In the genomic region with DNA sequence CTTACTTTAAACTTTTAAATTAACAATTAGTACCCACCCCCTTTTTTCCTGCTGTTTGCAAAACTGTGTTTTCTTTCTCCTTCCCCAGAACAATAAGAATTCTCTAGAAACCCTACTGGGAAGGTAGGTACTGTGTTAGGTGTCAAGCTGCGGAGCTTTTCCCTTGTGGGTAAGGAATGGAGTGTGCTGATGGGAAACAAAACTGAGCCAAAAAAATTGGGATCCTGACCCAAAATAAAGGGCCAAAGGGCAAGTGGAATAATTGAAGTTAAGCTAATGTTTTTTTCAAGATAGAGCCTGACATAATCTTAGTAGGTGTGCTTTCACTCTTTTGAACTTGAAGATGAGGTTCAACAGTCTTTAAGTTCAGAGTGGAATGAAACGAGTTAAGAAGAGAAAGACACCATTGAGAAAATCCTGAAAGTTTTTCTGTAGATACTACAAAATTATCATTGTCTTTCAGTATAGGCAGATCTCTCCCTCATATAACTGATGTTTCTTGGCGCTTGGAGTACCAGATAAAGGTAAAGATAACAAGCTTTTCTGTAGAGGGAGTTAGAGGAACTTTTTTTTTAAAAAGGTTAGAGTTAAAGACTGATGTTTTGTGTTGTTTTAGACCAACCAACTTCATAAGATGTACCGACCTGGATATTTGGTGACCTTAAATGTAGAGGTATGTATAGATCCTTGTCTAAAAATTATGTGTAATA, we compare ENCODE assay signal across 15 mouse cellular contexts. TPM values are rescaled to one million over a fixed set of nuclear protein-coding genes. Genes with fewer than 3 reads are reported as not detected.
A peak's percentile ranks its signal among the peaks of the same experiment; 100 is the strongest.
DNase-seq lines count a peak whose midpoint lies in the region; ATAC-seq and TF ChIP-seq lines count a peak whose summit lies in the region.
"Had no signal": no experiment of that assay in that cellular context is flagged by ENCODE, and none has a peak within 500 bp of the region (broad histone marks: within the 10 kb centered on the region; RNA-seq: fewer than 3 reads in every experiment).

No protein-coding gene starts in this region.

- no peak for TF ChIP-seq POLR2A in embryonic fibroblast, embryonic 13.5 days (IDR thresholded peaks at IDR 0.05; ENCODE audit: low read depth, low read length)

- 67% methylated on average over 4 of the region's 4 CpGs for WGBS in kidney, embryonic 14.5 days
- 42% methylated on average over 4 of the region's 4 CpGs for WGBS in midbrain, embryonic 13.5 days
- WGBS in midbrain, postnatal 0 days, result 77% methylated on average over 4 of the region's 4 CpGs

- H3K9me3 ChIP-seq in kidney, embryonic 14.5 days (ENCODE audit: control insufficient read depth, low read length), result no peaks in the 10 kb centered on the region
- H3K9me3 ChIP-seq in midbrain, embryonic 13.5 days, result no peaks in the 10 kb centered on the region
- no peaks in the 10 kb centered on the region for H3K9me3 ChIP-seq in midbrain, postnatal 0 days (ENCODE audit: low read length)
- H3K9me3 ChIP-seq: liver, embryonic 15.5 days had no signal

- H3K36me3 ChIP-seq in kidney, embryonic 14.5 days (ENCODE audit: control insufficient read depth, insufficient read depth, low read length), result no peaks in the 10 kb centered on the region
- no peaks in the 10 kb centered on the region for H3K36me3 ChIP-seq in midbrain, embryonic 13.5 days
- H3K36me3 ChIP-seq in midbrain, postnatal 0 days (ENCODE audit: insufficient read depth, low read length), result no peaks in the 10 kb centered on the region
- H3K36me3 ChIP-seq: liver, embryonic 15.5 days had no signal

- 0 out of 2 replicates have a peak overlapping the region, but pooled peaks have one; percentile 75 for H3K4me2 ChIP-seq in kidney, embryonic 14.5 days (replicated peaks; ENCODE audit: low read depth, low read length)
- peak overlapping the region; percentile 19; the same call in 1 of the 2 replicates for H3K4me2 ChIP-seq in midbrain, embryonic 13.5 days (replicated peaks)
- H3K4me2 ChIP-seq in midbrain, postnatal 0 days (ENCODE audit: low read depth, low read length, poor library complexity, severe bottlenecking), result no peak overlapping the region
- H3K4me2 ChIP-seq: liver, embryonic 15.5 days had no signal

- DNase-seq in kidney, adult 18-20 months, result no peak
- no peak for DNase-seq in midbrain, postnatal 0 days (ENCODE audit: low spot score)
- peak; percentile 13 for DNase-seq in ZHBTc4 (ENCODE audit: low read depth, low spot score)
- DNase-seq in ovary, postnatal 36 days (ENCODE audit: low spot score), result no peak
- DNase-seq: adrenal gland, postnatal 14 days; cerebellum, postnatal 25 days; gastrocnemius, postnatal 14 days; heart, postnatal 36 days; kidney, adult 11 months had no signal

- H3K4me3 ChIP-seq in kidney, embryonic 14.5 days (ENCODE audit: low read length), result no peak overlapping the region
- H3K4me3 ChIP-seq in midbrain, embryonic 13.5 days (replicated peaks), result no peak overlapping the region
- H3K4me3 ChIP-seq in midbrain, postnatal 0 days (ENCODE audit: low read depth, low read length), result no peak overlapping the region
- peak overlapping the region; percentile 16; the same call in 1 of the 2 replicates for H3K4me3 ChIP-seq in embryonic fibroblast, embryonic 13.5 days (ENCODE audit: insufficient read depth, low read length)
- H3K4me3 ChIP-seq: liver, embryonic 15.5 days had no signal

- no peak overlapping the region for H3K27ac ChIP-seq in kidney, embryonic 14.5 days (ENCODE audit: low read depth, low read length)
- no peak overlapping the region for H3K27ac ChIP-seq in midbrain, embryonic 13.5 days
- no peak overlapping the region for H3K27ac ChIP-seq in midbrain, postnatal 0 days (ENCODE audit: low read depth, low read length)
- H3K27ac ChIP-seq in embryonic fibroblast, embryonic 13.5 days (ENCODE audit: insufficient read depth, low read length), result no peak overlapping the region
- H3K27ac ChIP-seq: liver, embryonic 15.5 days; macrophage had no signal

- peaks cover 7% of the 10 kb centered on the region; the same call in 1 of the 2 replicates for H3K4me1 ChIP-seq in kidney, embryonic 14.5 days (ENCODE audit: control insufficient read depth, insufficient read depth, low read length)
- H3K4me1 ChIP-seq in midbrain, embryonic 13.5 days (replicated peaks), result peaks cover 35% of the 10 kb centered on the region
- H3K4me1 ChIP-seq in midbrain, postnatal 0 days (ENCODE audit: insufficient read depth, low read length), result peaks cover 7% of the 10 kb centered on the region; the same call in 1 of the 2 replicates
- H3K4me1 ChIP-seq in embryonic fibroblast, embryonic 13.5 days (ENCODE audit: control insufficient read depth, insufficient read depth, low read length), result peaks cover 4% of the 10 kb centered on the region; the same call in 1 of the 2 replicates

- no peak overlapping the region for H3K9ac ChIP-seq in kidney, embryonic 14.5 days (ENCODE audit: low read depth, low read length)
- H3K9ac ChIP-seq in midbrain, embryonic 13.5 days (replicated peaks), result no peak overlapping the region
- no peak overlapping the region for H3K9ac ChIP-seq in midbrain, postnatal 0 days (replicated peaks; ENCODE audit: low read length, poor library complexity, severe bottlenecking)
- H3K9ac ChIP-seq: liver, embryonic 15.5 days had no signal

- H3K27me3 ChIP-seq in kidney, embryonic 14.5 days (ENCODE audit: control insufficient read depth, insufficient read depth, low read length), result peaks cover 3% of the 10 kb centered on the region; the same call in 1 of the 2 replicates
- peaks cover 24% of the 10 kb centered on the region for H3K27me3 ChIP-seq in midbrain, embryonic 13.5 days
- 0 out of 2 replicates have a peak, but pooled peaks cover 4% of the 10 kb centered on the region for H3K27me3 ChIP-seq in midbrain, postnatal 0 days (ENCODE audit: insufficient read depth, low read length)
- H3K27me3 ChIP-seq: Patski had no signal

- TF ChIP-seq CTCF in midbrain, postnatal 0 days (IDR thresholded peaks at IDR 0.05), result no peak
- TF ChIP-seq CTCF in embryonic fibroblast, embryonic 13.5 days (IDR thresholded peaks at IDR 0.05; ENCODE audit: borderline replicate concordance, insufficient read depth, low read length), result no peak

- ATAC-seq in kidney, embryonic 14.5 days (ENCODE audit: low FRiP score, low TSS enrichment), result no peak
- no peak for ATAC-seq in midbrain, embryonic 13.5 days
- ATAC-seq in midbrain, postnatal 0 days (ENCODE audit: low FRiP score), result no peak
- ATAC-seq: Patski had no signal

RNA-seq across cellular contexts. Expression of a gene that starts 2.2 kb away (rescaled TPM):
- polyA plus RNA-seq in kidney, embryonic 14.5 days (2014; fragmentation: Nextera tagmentation; extraction: Ambion mirVana), result 215 and 264 TPM in 2 replicates
- polyA plus RNA-seq in midbrain, embryonic 13.5 days (2015; fragmentation: Nextera tagmentation; extraction: Ambion mirVana), result 189 and 191 TPM in 2 replicates
- total RNA-seq in midbrain, postnatal 0 days (2014; rRNA removed), result 128 and 139 TPM in 2 replicates
- 187 and 193 TPM in 2 replicates for polyA plus RNA-seq in midbrain, postnatal 0 days (2015; fragmentation: Nextera tagmentation; extraction: Ambion mirVana)
- polyA plus RNA-seq in embryonic fibroblast, embryonic 13.5 days (2011; ENCODE audit: insufficient read length, low read depth, missing spikeins), result 290 TPM in 2 replicates

RNA-seq across cellular contexts. Expression of a gene that starts 2.5 kb away (rescaled TPM):
- 34.7 and 44.1 TPM in 2 replicates for polyA plus RNA-seq in kidney, embryonic 14.5 days (2014; fragmentation: Nextera tagmentation; extraction: Ambion mirVana)
- 33.9 and 34.2 TPM in 2 replicates for polyA plus RNA-seq in midbrain, embryonic 13.5 days (2015; fragmentation: Nextera tagmentation; extraction: Ambion mirVana)
- total RNA-seq in midbrain, postnatal 0 days (2014; rRNA removed), result 49.1 and 64.4 TPM in 2 replicates
- polyA plus RNA-seq in midbrain, postnatal 0 days (2015; fragmentation: Nextera tagmentation; extraction: Ambion mirVana), result 11.5 and 13.1 TPM in 2 replicates
- polyA plus RNA-seq in embryonic fibroblast, embryonic 13.5 days (2011; ENCODE audit: insufficient read length, low read depth, missing spikeins), result 58.7 and 82.9 TPM in 2 replicates

RNA-seq across cellular contexts. Expression of a gene that starts 19.5 kb away (rescaled TPM):
- polyA plus RNA-seq in kidney, embryonic 14.5 days (2014; fragmentation: Nextera tagmentation; extraction: Ambion mirVana), result 0.07 and 0.09 TPM in 2 replicates
- 0.24 and 0.28 TPM in 2 replicates for polyA plus RNA-seq in midbrain, embryonic 13.5 days (2015; fragmentation: Nextera tagmentation; extraction: Ambion mirVana)
- not detected in 2 replicates for total RNA-seq in midbrain, postnatal 0 days (2014; rRNA removed)
- not detected in 2 replicates for polyA plus RNA-seq in midbrain, postnatal 0 days (2015; fragmentation: Nextera tagmentation; extraction: Ambion mirVana)
- polyA plus RNA-seq in embryonic fibroblast, embryonic 13.5 days (2011; ENCODE audit: insufficient read length, low read depth, missing spikeins), result 0.60 TPM in 1 of 2 replicates, not detected in the other
- polyA plus RNA-seq: liver, embryonic 15.5 days; macrophage had no signal
